Mouse (Mus musculus) forebrain, embryonic 16.5 days (tissue): ENCODE data around the gene AU021092. TPM values are rescaled to one million over a fixed set of nuclear protein-coding genes. Genes with fewer than 3 reads are reported as not detected.

Experiments
- ATAC-seq: fragments of 200-750 bp; cut with Nextera tagmentation; 2 replicates; pipeline ENCODE4 v1.8.0; 2017; ENCODE audit warnings: mild to moderate bottlenecking, moderate library complexity
- H3K27ac ChIP-seq: fragments of 300-500 bp; sonication (generic); 2 replicates; pipeline ENCODE4 v1.5.1; 2014; ENCODE audit warnings: low read length, control low read depth
- H3K27me3 ChIP-seq: fragments of 300-500 bp; sonication (generic); replicated peaks from 2 replicates; pipeline ENCODE4 v1.6.1; 2014; ENCODE audit warnings: low read length; ENCODE audit not compliant: control insufficient read depth, insufficient read depth
- H3K36me3 ChIP-seq: fragments of 300-500 bp; sonication (generic); 2 replicates; pipeline ENCODE4 v1.6.1; 2014; ENCODE audit not compliant: control insufficient read depth, insufficient read depth
- H3K4me1 ChIP-seq: fragments of 300-500 bp; sonication (generic); replicated peaks from 2 replicates; pipeline ENCODE4 v1.6.1; 2014; ENCODE audit warnings: low read length; ENCODE audit not compliant: control insufficient read depth, insufficient read depth
- H3K4me2 ChIP-seq: fragments of 300-500 bp; sonication (generic); 2 replicates; pipeline ENCODE4 v1.6.1; 2014; ENCODE audit warnings: mild to moderate bottlenecking, low read length, control low read depth
- H3K4me3 ChIP-seq: fragments of 300-500 bp; sonication (generic); replicated peaks from 2 replicates; pipeline ENCODE4 v1.5.1; 2014; ENCODE audit warnings: mild to moderate bottlenecking, low read length, control low read depth
- H3K9ac ChIP-seq: fragments of 300-500 bp; sonication (generic); replicated peaks from 2 replicates; pipeline ENCODE4 v1.6.1; 2014; ENCODE audit warnings: low read depth, low read length, control low read depth
- H3K9me3 ChIP-seq: fragments of 300-500 bp; sonication (generic); 2 replicates; pipeline ENCODE4 v1.6.1; 2016; ENCODE audit warnings: low read length; ENCODE audit not compliant: control insufficient read depth
- WGBS: fragments of 180-500 bp; shearing (Covaris S2); extraction: QIAGEN DNeasy Blood & Tissue Kit; methylation state at CpG from one replicate; pipeline ENCODE4 v1.1.7; 2014; 5-methylcytosine and 5-hydroxymethylcytosine counted together
- microRNA-seq: library from miRNA; unstranded; fragments of <30 nt; microRNA quantifications from one replicate; pipeline ENCODE4, GENCODE M21; 2017
- polyA plus RNA-seq: library from polyadenylated mRNA; unstranded; fragments of >200 nt; fragmentation: Nextera tagmentation; extraction: Ambion mirVana; gene quantifications from 2 replicates; pipeline ENCODE4 v1.2.1, GENCODE M21; 2015

AU021092 gene
- polyA plus RNA-seq, 1 experiment from 2014 or later, result 14.3 TPM

GRCm38 (mm10) chr16:5168038-5168437, 54.1 kb downstream of the AU021092 start:
- H3K4me2 ChIP-seq, result no peak overlapping the region
- ATAC-seq, result no peak
- WGBS, result 90% methylated on average over 2 of the region's 2 CpGs
- H3K9me3 ChIP-seq, result no peaks in the 10 kb centered on the region
- no peak overlapping the region for H3K4me3 ChIP-seq
- H3K4me1 ChIP-seq, result no peaks in the 10 kb centered on the region
- no peak overlapping the region for H3K9ac ChIP-seq
- no peak overlapping the region for H3K27ac ChIP-seq
- H3K27me3 ChIP-seq, result no peaks in the 10 kb centered on the region
- no peaks in the 10 kb centered on the region for H3K36me3 ChIP-seq

- WGBS, result 82% methylated on average over 6 of the region's 6 CpGs
- ATAC-seq, result no peak
These were observed 57.8 kb downstream of the AU021092 start for GRCm38 (mm10) chr16:5164327-5164726.

More at GRCm38 (mm10) chr16:5164327-5164726, 57.8 kb downstream of the AU021092 start:
- Histone ChIP-seq H3K9ac (no peak overlapping the region), H3K36me3 (no peaks in the 10 kb centered on the region), H3K9me3 (no peaks in the 10 kb centered on the region), H3K27ac (no peak overlapping the region), H3K27me3 (no peaks in the 10 kb centered on the region), H3K4me3 (no peak overlapping the region), H3K4me1 (no peaks in the 10 kb centered on the region), H3K4me2 (no peak overlapping the region)

Small RNA genes lying within 50 kb of the gene (microRNA-seq; reads per million reads assigned to microRNA genes)
- gene Gm23689 (not detected), gene Gm26095 (not detected), gene Mir6364 (not detected)

Other genes starting within 250 kb of the AU021092 start
- not detected in 2 replicates for gene Sept12, start 224.4 kb downstream of the AU021092 start, polyA plus RNA-seq
- gene Smim22, start 215.0 kb downstream of the AU021092 start, polyA plus RNA-seq, result 1.3 TPM in 1 of 2 replicates, not detected in the other
- gene Rogdi, start 208.7 kb downstream of the AU021092 start, polyA plus RNA-seq, result 83.1 and 114 TPM in 2 replicates
- 200 and 213 TPM in 2 replicates for gene Glyr1, start 172.4 kb downstream of the AU021092 start, polyA plus RNA-seq
- gene Ubn1, start 172.2 kb downstream of the AU021092 start, polyA plus RNA-seq, result 15.0 and 15.5 TPM in 2 replicates
- gene Ppl, start 89.9 kb downstream of the AU021092 start, polyA plus RNA-seq, result 0.06 and 0.21 TPM in 2 replicates
- 0.10 and 0.14 TPM in 2 replicates for gene Sec14l5, start 75.2 kb downstream of the AU021092 start, polyA plus RNA-seq
- gene Nagpa, start 18.3 kb downstream of the AU021092 start, polyA plus RNA-seq, result 11.1 and 13.6 TPM in 2 replicates
- gene Alg1, start 11.3 kb upstream of the AU021092 start, polyA plus RNA-seq, result 38.8 and 42.6 TPM in 2 replicates
- gene Eef2kmt, start 33.7 kb upstream of the AU021092 start, polyA plus RNA-seq, result 8.7 and 9.8 TPM in 2 replicates